Mouse (Mus musculus): ENCODE measurements at regions not wholly inside any gene's neighbourhood (a gene's known extent, or its start where the extent isn't known, plus 50 kb on each side); places are given as distances from the start of the nearest gene placed in this dataset.

- no peak for TF ChIP-seq POLR2A (IDR thresholded peaks at IDR 0.05; ENCODE audit: control insufficient read depth, low read depth, low read length)
- TF ChIP-seq CTCF (IDR thresholded peaks at IDR 0.05; ENCODE audit: control insufficient read depth, insufficient read depth, insufficient replicate concordance, low read depth, low read length) = no peak
These were observed 87.6 kb upstream of the Nrbf2 start for GRCm38 (mm10) chr10:67372569-67373161.
